Mouse (Mus musculus) cerebellum, adult 8-10 months (tissue): Measurements from ENCODE around the gene Cmya5.
"Not testable (repeated sequence)": the region's sequence is repeated elsewhere in the genome, so short reads cannot be mapped to it uniquely, and the experiment has no call there.

ENCODE experiments used
- DNase-seq: peaks from one replicate; pipeline ENCODE4 v3.0.0; 2022

Gene Cmya5

DNA sequence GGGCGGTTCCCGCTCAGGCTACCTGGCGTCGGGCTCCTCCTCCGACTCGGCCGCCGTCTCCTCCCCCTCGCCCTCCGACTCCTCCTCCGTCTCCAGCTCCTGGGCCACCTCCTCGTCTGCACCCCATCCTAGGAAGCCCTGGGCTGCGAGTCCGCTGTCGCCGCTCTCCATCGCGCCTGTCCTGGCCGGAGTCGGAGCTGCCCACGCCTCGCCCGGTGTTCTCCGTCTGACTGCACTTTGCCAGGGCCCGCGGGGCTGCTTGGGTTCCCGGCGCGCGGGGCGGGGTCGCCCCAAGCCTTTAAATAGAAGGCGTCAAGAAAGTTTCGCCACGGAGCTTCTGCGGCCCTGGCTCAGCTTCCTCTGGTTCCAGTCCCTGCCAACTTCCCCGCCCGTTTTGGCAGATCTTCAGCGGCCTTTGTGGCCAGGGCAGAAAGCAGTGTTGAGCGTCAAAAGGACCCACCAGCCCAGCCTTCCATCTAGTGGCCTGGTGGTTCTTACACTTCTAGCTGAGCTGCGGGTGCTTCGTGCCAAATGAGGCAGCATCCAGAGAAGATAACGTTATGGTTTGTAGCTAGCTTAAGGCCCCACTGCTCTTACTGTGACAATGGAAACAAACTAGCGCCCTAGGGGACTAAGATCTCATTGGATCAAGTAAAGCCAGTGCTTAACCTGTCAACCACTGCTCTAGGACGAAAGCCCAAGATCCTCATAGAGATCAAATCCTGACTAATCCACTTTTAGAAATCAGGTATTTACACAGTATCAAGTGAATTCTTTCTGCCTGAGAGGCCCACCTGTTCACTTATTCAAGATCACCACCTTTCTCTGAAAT is at the start of gene Cmya5:
Gene Cmya5 (minus strand): TSS at position 389 of the 832 bp plus-strand sequence.
- peak; percentile 66 for DNase-seq

DNA sequence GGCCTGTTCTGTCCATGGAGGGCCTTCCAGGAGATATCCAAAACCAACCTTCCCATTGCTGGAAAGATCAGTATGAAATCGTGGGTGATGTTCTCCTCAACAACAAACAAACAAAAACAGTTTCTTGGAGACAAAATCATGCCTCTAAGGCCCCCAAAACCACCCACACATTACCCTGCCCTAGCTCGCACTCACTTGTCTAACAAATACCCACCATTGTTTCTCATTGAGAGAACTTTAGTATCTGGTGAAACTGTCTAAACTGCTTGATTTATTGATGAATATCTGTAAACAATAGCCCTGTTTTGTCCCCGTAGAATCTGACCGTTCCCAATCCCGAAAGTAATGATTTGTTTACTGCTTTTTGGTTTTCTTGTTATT is 48.1 kb upstream of the Cmya5 start:
- DNase-seq: no peak

DNA sequence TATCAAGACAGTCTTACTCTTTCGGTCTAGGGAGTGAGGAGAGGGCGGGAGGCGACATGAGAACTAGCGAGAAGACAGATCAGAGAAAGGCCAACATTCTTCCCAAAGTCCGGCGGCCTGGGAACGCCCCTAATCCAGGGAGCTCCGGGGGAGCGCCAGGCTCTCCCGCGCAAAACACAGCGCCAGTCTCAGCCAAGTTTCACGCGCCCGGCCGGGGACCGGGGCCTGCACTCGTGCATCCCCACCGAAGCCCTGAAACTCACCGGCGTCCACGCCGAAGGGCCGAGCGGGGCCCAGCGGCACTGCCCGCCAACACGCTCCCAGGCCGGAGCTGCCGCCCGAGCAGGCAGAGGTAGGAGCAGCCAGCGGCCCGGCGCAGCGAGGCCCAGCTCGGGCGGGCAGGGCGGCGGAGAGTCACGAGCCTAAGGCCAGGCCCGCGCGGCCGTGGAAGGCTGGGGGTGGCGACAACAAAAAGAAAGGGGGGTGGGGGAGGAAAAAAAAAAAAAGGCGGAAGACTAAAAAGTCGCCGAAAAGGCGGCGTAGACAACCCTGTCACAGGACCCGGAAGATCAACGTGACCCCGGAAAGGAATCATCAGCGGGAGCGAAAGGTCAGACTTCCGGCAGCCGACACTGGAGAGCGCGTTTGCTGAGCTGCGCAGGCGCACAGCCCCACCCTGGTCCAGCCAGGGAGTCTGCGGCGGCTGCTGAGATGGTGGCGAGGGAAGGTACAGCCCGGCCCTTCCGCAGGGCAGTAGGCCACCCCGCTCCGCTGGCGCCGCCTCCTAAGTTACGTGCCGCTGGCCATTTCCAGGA is 47.5 kb upstream of the Cmya5 start, which contains the start of gene Tent2:
Gene Tent2 (minus strand): TSS at position 555 of the 815 bp plus-strand sequence.
- DNase-seq: peak; percentile 88

DNA sequence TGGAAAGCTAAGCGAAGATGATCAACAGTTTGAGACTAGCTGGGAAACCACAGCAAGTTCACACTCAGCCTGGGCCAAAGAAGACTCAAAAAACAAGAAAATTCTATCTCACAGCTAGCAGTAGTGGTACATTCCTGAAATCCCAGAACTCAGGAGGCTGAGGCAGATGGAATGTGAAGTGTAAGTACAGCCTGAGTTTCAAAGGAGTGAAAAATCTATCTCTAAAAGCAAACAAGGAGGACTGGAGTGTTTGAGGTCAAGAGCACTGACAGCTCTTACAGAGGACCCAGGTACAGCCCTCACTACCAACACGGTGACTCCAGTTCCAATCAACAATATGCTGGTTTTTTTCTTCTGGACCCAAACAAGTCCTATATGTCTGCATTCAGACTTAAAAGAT is 44.9 kb upstream of the Cmya5 start:
- no peak for DNase-seq

DNA sequence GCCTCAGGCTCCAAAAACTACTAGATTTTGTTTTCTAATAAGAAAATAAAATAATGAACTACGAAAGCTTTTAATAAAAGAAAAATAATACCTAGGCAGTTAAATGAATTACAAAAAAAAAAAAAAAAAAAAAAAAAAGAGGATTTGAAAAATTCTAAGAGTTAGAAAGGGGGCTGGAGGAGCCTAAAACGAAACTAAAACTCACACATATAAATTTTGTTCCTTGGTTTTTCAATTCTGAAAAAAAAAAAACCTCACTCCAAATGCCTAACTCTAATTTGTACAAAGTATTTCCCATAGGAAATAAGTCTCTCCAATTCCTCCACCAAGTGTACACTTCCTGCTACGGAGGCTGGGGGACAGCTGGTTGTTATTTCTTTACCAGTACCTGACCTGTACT is 44.2 kb upstream of the Cmya5 start:
- DNase-seq: no peak

DNA sequence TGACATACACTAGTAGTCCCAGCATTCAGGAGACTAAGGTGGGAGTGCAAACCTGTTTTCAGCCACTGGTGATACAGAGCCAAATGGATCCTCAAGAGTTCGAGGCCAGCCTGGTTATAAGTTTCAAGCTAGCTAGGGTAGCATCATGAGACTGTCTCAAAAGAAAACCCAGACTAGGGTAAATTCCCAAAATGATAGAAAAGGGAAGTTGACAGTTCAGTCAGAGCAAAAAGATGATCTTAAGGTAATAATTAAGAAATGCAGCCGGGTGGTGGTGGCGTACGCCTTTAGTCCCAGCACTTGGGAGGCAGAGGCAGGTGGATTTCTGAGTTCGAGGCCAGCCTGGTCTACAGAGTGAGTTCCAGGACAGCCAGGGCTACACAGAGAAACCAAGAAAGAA is 43.3 kb upstream of the Cmya5 start:
- DNase-seq: not testable (repeated sequence)

DNA sequence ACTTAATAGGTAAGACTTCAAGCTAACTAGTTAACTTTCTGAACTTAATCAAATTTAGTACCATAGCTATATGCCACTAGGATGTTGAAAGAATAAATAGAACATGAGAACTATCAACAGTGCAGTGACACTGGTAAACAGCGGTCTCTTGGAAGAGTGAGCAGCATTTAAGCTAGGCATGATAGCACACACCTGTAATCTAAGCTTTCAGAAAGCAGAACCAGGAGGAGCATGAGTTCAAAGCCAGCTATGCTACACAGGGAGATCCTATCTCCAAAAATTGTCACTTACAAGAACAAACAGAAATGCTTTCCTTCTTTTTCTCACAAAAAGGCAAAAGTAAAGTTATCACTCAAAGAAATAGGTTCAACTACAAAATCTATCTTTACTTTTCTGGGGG is 35.8 kb upstream of the Cmya5 start:
- no peak for DNase-seq

DNA sequence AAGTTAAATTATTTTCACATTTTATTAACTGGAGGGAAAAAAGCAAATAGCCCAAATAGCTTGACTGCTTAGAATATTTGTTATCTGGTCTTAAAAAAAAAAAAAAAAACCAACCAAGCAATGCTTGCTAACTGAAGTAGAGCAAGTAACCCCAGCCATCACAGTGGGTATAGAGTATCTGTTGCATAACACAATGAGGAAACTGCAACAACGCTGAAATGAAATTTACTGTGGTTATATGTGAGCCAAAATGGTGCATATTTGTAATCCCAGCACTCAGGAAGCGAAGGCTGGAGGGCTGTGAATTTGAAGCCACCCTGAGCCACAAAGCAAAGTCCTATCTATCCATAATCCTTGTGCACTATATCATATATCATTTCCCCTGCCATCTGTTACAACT is 35.0 kb upstream of the Cmya5 start:
- DNase-seq: no peak

DNA sequence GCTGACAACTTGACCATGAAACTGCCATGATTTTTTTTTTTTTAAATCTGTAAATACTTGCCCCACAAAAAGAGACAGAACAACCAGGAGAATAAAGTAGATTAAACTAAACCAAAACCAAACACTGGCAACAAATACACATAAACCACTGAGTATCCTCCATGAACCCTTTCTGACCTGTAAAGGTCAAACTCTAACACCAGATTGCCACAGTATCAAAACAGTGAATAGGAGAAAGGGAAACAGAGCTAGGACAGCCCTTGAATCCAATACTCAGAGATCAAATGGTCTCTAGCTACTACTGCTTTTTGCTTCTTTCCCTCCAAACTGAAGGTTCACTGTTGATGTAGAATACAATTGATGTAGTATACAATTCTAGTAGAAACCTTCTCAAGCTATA is 33.0 kb upstream of the Cmya5 start:
- DNase-seq: no peak

DNA sequence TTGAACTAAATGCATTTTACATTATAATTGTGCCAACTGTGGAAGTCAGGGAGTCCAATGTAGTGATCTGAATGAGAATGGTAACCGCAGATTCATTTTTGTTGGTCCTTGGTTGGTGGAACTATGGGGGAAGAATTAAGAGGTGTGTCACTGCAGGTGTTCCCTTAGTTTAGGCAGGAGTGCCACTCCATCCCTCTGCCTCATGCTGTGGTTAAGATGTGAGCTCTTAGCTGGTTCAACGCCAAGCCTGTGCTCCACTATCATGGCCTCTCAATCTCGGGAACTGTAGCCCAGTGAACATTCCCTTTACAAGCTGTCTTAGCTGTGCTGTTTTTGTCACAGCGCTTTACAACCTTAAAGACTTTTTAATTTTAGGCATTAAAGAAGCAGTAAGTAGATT is 18.8 kb upstream of the Cmya5 start:
- DNase-seq: no peak

DNA sequence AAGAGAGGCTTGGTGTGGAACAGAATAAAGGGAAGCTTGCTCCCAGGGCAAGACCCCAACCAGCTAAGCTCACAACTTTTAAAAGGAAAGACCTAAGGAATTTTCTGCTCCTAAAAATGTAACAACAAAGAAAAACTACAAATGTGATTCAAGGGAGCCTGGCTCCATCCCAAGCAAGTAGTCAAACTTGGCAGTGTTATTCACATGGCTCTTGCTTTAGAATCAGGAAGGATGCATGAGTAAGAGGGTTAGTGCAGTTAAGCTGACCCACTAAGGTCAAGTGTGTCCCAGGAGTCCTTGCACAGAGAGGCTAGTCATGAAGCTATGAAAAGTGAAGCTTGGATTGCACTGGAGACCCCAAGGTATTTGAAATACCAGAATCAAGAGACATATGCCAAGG is 17.9 kb upstream of the Cmya5 start:
- no peak for DNase-seq

DNA sequence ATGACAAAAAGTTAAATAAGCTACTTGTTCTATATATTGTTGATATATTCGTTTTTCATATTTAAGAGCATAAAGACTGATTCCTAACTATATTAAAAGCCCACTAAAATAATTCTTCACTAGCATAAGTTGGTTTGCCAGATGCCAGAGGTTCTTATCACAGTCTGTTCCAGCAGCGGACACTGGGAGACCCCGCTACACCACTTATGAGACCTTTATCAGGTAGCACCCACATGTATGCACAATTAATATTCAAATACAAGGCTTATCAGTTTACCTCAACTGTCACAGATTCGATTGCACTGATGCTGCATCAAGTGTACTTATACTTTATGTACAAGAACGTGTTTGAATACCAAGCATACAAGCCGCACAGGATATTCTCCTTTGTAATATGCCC is 13.7 kb upstream of the Cmya5 start:
- no peak for DNase-seq

DNA sequence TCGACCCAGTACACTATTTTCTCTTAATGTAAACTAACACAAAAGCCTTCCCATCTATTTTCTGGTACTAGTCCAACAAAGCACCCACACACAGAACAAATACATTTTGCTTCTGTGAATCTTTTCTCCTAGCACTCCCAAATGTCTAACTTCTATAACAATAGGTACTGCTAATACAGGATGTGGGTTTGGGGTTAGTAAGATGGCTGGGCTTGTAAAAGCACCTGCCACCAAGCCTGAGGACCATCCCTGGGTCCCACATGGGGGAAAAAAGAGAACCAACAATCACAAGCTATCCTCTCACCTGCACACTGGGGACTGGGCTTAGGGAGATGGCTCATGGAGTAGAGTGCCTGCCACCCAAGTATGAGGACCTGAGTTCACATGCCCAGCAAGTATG is 8.8 kb upstream of the Cmya5 start:
- DNase-seq: no peak

DNA sequence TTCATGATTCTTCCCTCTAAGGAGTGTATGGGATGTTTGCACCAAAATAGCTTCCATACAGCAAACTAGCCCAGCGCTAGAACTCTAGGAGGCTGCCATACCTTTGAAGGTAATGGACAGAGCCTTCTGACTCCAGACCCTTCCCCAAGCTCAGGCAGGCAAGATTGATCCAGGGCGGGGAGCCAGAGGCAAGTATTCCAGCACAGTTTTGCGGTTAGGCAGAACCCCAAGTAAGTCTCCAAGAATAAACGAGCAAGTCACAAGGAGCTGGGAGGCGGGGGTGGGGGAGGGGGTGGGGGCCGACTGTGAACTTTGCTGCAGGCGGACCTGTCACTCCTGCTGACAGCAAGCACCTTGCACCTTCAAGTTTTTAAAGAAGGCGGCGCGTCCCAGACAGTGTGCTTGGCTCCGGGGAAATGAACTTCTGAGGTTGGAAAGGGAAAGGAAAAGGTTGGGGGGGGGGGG is 673 bp downstream of the Cmya5 start:
- DNase-seq: no peak

DNA sequence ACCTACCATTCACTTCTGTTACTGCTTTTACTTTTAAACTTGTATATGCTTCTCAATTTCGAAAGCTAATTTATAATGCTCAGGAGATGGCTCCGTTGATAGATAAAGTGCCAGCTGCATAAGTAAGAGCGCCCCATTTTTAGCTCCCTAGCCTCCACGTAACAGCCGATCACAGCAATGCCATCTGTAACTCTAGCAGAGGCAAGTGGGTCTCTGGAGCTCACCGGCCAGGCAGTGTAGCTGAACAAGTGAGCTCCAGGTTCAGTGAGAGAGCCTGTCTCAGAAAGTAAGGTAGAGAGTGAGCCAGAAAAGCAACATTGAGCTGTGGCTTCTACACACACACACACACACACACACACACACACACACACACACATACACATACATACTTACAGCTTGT is 3.3 kb downstream of the Cmya5 start:
- DNase-seq: no peak

DNA sequence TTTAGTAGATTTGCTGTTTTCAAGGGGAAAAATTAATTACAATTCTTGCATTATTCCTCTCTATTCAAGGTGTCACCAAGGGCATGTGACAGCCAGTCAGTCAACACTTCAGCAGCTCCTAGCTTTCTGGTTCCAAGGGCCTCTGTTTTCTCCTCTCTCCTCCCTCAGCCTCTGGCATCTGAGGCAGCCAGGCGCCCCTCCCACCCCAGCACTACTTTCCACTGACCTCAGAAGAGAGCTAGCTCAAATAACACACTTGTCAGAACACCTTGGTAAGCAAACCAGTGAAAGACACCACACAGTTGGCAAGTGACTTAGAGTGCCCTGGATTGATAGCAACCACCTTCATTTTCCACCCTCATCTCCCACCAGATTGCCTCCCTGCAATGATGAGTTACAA is 6.5 kb downstream of the Cmya5 start:
- DNase-seq: no peak

DNA sequence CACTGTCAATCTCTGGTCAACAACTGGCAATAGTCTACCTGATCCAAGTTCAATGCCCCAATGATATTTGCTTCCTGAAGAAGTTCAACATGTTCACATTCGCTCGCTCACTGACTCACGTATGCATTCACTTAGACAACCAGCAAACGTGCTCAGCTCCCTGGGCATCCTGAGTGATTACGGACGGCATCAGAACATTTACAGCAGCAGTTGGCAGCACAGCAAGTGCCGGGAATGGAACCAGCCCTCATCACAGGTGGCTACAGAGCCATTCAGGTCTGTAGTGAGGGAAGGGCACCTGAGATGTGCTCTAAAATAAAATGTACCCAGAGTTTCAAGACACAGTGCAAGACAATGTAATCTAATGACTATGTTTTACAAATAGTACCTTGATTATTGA is 7.4 kb downstream of the Cmya5 start:
- peak; percentile 32 for DNase-seq

DNA sequence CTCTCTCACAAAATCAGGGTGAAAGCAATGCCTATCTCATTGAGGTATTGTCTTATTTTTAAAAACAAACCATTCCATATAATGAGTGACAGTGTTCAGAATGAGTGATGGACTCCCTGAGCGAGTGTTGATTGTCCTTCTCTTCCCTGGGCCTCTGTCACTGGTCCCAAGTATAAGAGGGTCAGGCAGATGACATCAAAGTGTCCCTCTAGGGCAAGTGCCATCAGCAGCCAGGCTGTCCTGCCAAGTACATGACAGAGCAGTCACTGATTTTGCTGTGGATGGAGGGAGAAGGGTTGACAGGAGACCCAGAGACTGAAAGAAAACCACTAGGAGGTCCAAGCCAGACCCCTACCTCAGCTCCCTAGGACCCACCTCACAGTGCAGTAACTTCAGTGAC is 8.3 kb downstream of the Cmya5 start:
- no peak for DNase-seq

DNA sequence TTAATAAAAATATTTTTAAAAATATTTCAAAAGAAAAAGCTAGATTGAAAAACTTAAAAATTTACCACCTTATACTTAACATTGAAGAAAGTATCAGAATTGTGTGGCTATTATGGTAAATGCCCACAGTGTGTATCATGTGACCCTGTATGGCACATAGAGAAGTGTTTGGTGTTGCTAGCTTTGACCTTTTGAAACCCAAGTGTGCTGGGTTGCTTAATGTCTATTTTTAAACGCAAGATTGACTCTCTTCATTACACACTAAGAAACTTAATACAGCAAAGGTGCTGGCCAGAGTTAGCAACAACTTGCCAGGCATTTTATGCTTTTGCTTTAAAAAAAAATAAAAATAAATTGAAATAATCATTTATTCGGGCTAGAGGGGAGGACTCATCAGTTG is 9.0 kb downstream of the Cmya5 start:
- DNase-seq: no peak

DNA sequence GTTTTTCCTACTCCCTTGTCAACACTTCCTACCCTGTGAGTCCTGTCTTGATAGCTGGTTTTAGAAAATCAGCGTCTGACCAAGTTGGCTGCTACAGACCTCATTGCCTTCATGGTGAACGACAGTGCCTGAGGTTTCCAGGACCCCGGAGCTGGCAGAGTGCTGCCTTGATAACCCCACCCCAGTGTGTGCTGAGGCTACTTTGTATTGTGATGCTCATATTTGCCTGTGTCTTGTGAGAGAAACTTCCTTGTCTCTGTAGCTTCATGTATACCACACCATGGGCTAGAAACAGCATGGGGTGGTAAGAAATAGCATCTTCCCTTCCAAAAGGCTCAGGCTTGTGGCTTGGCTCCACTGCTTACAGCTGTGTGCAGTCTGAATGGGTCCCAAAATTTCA is 13.8 kb downstream of the Cmya5 start:
- no peak for DNase-seq

DNA sequence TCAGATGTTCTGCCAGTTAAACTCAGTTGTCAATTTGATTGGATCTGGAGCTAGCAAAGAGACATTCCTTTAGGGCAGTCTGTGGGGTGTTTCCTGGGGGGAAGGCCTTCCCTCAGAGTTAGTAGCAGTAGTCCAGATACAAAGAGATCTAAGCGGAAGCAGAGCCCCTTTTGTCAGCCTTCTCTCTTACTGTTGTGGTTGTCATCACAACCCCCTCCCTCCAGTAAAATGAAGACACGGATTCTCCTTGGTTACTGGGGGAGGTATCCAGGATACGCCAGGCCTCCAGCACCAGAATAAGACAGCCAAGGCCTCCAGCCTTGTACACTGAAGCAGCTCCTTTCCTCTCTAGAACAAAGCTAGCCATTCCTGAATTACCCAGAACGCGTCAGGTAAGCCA is 15.6 kb downstream of the Cmya5 start:
- DNase-seq: no peak

DNA sequence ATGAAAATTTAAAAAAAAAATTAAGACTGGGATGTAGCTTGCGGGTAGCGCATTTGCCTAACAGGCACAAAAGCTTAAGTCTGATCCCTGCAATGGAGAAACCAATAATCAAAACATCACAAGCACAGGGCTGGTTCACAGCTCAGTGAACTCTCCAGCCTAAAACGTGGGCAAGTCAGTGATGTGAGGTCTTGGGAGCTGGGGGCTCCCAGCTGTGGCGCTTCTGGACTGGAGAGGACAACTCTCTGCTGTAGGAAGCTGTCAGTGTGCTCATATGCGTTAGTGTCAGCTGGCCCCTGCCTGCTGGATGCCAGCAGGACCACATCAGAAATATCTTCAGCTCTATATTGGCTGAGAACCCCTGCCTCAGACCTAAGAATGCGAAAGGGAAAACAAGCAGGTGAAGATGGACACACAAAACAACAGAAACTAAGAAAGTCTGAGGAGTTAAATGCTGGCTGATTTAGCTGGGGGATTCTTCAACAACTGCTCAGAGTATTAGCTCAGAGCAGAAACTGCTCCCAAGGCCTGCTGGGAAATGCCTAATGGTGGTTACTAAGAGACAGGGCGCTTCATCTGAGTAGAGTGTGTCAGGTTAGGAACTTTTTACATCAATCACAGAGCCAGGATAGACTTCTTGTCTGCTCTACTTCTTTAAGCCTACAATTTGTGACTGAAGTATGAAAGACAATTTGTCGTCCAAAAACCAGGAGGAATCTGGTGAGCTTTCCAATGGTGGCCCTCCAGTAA is 16.2 kb downstream of the Cmya5 start:
- no peak for DNase-seq

DNA sequence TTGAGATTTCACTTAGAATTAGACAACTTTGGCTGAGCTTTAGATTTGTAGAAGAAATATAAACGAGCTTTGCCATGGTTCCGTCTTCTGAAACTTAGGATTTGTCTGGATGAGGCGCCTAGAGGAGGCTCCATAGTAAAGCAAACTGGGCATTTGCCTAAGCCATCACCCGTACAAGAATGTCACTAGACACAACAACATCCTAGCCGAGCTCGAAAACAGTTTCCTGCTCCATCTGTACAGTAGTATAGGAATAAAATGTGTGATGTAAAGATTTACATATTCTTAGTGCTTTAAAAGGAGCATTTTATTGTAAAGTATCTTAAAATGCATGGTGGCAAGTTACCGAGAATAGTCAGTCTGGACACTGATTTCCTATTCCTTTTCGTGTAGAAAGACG is 22.2 kb downstream of the Cmya5 start:
- DNase-seq: no peak

DNA sequence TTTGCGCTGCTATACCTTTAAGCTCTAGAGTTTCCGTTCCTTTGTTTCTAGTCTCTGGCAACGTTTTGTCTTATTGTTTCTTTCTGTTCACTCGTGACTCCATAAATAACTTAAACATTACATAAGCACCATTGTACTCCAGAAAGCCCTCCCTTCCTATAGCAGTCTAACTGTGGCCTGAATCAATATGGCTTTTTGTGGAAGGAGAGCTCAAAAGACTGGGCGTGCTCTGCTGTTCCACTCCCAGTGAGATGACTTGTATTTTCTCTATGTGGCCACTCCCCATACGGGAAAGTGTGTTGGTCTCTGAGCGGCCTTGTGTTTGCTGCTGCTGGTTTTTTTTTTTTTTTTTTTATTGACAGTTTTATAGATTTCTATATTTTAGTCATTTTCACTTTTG is 27.3 kb downstream of the Cmya5 start:
- DNase-seq: no peak
